Mouse (Mus musculus) cerebellum, adult 18-20 months (tissue): ENCODE results near the gene Uqcr10.
A peak's percentile ranks its signal among the peaks of the same experiment; 100 is the strongest.

Experiments used
- DNase-seq, 2 experiments: peaks; one replicate each; pipeline ENCODE4 v3.0.0; 2021

The Uqcr10 gene

GRCm38 (mm10) chr11:4704072-4704964, at the start of gene Uqcr10, which contains the start of gene Zmat5:
Gene Uqcr10 (minus strand): TSS chr11:4704342.
Gene Zmat5 (plus strand): TSS chr11:4704678.
- peak; percentile 93 to 95 for DNase-seq

DNA sequence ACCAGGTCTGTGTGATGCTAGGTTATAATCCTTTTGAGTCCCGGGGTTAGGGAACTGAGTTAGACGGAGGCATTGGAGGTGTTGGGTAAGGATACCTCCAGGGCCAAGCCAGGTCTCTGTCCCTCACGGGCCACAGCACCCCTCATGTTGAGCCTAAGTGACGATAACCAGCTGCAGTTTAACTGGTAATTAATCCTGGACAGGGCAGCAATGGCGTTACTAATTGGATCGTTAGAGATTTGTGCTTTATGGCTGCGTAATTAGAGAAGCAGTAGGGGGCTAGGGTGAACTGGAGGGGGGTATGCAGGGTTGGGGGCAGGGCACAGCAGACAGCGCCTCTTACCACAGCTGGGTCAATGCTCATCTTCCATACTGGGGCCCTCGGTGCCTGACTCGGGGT, 48.7 kb upstream of the Uqcr10 start:
- DNase-seq = no peak

- DNase-seq = no peak
Observed at GRCm38 (mm10) chr11:4750263-4750662, 46.1 kb upstream of the Uqcr10 start.

GRCm38 (mm10) chr11:4747285-4747684, 43.1 kb upstream of the Uqcr10 start:
- DNase-seq = no peak

GRCm38 (mm10) chr11:4746733-4747132, 42.6 kb upstream of the Uqcr10 start, which contains the start of gene Cabp7:
Gene Cabp7 (minus strand): TSS chr11:4746778.
- peak in 1 of 2 experiments; percentile 21 for DNase-seq

GRCm38 (mm10) chr11:4745969-4746368, 41.8 kb upstream of the Uqcr10 start:
- DNase-seq = no peak

GRCm38 (mm10) chr11:4744691-4745090, 40.5 kb upstream of the Uqcr10 start:
- DNase-seq = no peak

DNA sequence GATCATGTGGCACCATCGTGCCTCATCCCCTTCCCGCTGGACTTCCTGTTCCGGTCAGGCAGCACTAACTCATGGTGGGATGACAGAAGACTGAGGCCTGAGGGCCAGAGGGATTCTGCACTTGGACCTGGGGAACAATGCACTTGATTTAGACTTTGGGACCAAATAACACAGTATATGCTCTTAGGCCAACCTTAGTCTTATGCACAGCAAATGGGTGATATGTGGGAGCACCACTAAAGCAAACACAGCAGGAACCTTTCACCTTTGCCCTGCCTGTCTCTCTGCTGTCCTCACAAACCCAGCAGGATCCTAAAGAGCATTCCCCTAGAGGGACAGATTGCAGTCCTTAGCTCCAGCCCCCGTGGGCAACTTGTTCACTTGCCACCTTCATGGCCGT, 36.6 kb upstream of the Uqcr10 start:
- no peak for DNase-seq

- no peak for DNase-seq
Observed at GRCm38 (mm10) chr11:4738719-4739118, 34.6 kb upstream of the Uqcr10 start.

GRCm38 (mm10) chr11:4737682-4738081, 33.5 kb upstream of the Uqcr10 start:
- DNase-seq = peak; percentile 69 to 72

DNA sequence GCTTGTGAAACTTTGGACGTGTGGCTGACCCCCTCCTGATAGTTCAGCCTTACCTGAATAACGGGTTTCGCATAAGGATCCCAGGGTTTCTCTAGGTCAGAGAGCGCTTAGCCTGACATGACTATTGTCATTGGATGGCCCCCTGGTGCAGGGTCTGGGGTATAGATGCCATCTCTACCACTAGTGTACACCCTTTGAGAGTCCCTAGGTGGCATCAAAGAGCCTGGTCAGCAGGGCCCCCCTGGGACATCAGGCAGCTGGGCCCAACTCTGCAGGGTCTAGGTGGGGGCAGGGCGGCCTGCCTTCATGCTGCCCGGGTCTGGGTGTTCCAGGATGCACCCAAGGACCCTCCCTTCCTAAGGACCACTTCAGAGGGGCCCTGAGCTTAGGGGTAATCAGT, 32.2 kb upstream of the Uqcr10 start:
- no peak for DNase-seq

DNA sequence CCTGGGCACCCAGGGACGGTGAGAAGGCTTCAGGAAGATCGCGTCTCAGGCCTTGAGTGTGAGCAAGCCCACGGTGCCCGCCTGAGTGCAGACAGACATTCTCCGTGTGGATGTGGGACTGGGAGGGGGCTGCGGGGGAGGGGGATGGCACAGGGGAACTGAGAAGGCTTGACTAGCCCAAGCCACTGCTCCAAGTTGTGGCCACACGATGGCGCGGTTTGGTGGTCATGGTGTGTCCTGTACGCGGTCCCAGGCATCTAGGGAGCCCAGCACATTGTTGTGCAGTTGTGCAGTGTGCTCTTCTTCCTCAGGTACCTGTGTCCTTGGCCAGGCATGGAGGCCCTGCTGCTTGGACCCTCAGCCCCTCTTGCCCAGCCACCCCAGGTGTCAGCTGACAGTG, 30.0 kb upstream of the Uqcr10 start:
- no peak for DNase-seq

DNA sequence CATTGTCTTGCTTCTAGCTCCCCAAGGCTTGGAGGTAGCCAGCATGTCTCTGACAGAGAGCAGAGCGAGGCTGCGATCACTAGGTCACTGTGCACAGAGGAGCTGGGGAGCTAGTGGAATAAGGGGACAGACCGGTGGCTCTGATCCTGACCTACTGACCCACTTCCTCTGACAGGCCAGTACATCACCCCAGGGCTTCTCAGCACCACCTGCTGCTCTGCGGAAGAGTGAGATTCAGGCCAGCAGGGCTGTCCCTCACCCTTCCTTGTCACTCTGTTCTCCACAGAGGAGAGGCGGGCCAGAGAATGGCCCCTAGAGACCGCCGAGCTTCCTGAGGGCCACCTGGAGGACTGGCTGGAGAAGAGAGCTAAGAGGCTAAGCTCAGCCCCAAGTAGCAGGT, 27.6 kb upstream of the Uqcr10 start:
- DNase-seq = peak; percentile 50 to 63

- DNase-seq = no peak
Observed at GRCm38 (mm10) chr11:4730913-4731312, 26.8 kb upstream of the Uqcr10 start.

GRCm38 (mm10) chr11:4730096-4730495, 26.0 kb upstream of the Uqcr10 start:
- DNase-seq = no peak

GRCm38 (mm10) chr11:4729603-4730002, 25.5 kb upstream of the Uqcr10 start:
- DNase-seq = no peak

- DNase-seq = no peak
Observed at GRCm38 (mm10) chr11:4721728-4722127, 17.6 kb upstream of the Uqcr10 start.

DNA sequence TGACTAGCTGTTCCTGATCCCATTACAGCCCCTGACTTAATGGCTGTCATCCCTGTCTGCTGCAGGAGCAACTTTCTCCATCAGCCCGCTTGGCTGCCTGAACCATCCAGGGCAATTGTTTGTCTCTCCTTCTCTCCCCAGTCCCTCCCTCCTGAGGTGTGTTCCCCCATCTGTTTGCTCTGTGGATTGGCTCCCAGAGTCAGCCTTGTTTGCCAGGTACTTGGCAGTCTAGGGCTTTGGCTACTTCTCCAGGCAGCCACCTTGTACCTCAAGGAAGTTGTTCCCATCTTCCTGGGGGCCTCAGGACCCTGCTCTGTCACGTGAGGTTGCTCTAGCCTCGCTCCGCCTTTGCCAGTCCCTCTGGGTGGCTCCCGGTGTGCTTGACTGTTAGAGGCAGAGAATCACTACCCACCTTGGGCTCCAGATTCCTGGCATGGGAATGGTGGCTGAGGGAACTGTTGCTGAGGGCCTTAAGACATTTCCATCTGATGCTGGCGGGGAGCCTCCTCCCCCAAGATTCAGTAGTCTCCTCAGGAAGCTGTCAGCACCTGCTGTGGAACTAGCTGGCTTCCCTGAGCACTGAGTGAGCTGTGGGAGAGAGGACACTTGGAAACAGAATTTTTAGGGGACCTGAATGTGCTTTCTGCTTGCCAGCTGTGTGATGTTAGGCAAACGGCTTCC, 16.9 kb upstream of the Uqcr10 start:
- DNase-seq = peak; percentile 73 to 88

GRCm38 (mm10) chr11:4720393-4720792, 16.3 kb upstream of the Uqcr10 start:
- DNase-seq = no peak

GRCm38 (mm10) chr11:4719961-4720360, 15.8 kb upstream of the Uqcr10 start:
- DNase-seq = no peak

DNA sequence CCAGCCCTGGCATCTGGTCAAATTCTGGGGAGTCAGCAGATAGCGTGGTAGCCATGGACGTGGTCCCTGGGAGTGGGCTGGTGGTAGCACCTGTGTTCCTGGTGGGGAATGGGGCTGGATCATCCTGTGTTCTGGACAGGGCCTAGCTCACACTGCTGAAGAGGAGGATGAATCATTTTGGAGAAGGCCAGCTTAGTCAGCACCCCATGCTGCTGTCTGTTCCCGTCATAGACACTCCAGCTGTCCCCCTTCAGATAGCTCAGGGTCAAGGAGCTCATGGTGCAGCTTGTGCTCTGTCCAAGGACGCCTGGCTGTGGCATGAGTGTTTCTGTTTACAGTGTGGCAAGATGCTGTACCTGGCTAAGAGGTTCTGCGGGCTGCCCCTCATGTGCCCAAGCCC, 14.4 kb upstream of the Uqcr10 start:
- peak in 1 of 2 experiments; percentile 39 for DNase-seq

GRCm38 (mm10) chr11:4716530-4717236, 12.5 kb upstream of the Uqcr10 start:
- no peak for DNase-seq

DNA sequence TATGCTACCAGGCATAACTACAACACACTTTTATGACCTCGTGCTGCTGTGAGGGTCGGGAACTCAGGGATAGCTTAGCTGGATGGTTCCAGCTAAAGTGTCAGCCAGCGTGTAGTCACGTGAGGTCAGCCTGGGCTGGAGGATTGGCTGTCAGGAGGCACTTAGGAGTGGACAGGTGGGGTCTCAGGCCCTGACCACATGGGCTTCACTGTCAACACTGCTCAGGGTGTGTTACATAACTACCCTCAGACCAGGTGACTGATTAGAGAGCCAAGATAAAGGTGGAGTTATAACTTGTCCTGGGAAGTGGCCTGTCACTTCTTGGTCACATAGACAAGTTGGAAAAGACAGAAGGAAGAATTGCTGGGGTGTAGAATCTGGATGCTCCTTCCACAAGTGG, 11.5 kb upstream of the Uqcr10 start:
- DNase-seq = no peak
